Mouse (Mus musculus) liver, embryonic 14.5 days (tissue): ENCODE measurements around the gene Fabp6.

Experiments used
- CTCF ChIP-seq: IDR thresholded peaks from 2 replicates; pipeline ENCODE4 v1.5.1; 2016; ENCODE audit warnings: antibody characterized with exemption, low read depth, control low read depth
- EP300 ChIP-seq: IDR thresholded peaks from 2 replicates; pipeline ENCODE4 v1.6.1; 2016; ENCODE audit warnings: antibody characterized with exemption, low read depth

- TF ChIP-seq CTCF (no peak), EP300 (no peak)
These were observed 17.1 kb upstream of the Fabp6 start for GRCm38 (mm10) chr11:43618403-43618802.
